Mouse (Mus musculus): ENCODE data around the gene Ppm1e. TPM values are rescaled to one million over a fixed set of nuclear protein-coding genes. Genes with fewer than 3 reads are reported as not detected.
A peak's percentile ranks its signal among the peaks of the same experiment; 100 is the strongest.

Gene Ppm1e
- 26.8 and 28.6 TPM in 2 replicates for polyA plus RNA-seq (2015; fragmentation: Nextera tagmentation; extraction: Ambion mirVana)

GRCm38 (mm10) chr11:87358331-87359261 is at the start of gene Ppm1e:
TSS of gene Ppm1e (minus strand) at chr11:87359023.
- under 1% methylated on average over 91 of the region's 104 CpGs for WGBS
- Histone ChIP-seq H3K9ac (peak within 1 kb of the TSS; percentile 90), H3K4me3 (peak within 1 kb of the TSS; percentile 93), H3K27me3 (no peaks in the 10 kb centered on the region), H3K4me1 (replicated peaks) (peaks cover 19% of the 10 kb centered on the region), H3K4me2 (peak within 1 kb of the TSS; percentile 59), H3K36me3 (no peaks in the 10 kb centered on the region), H3K27ac (replicated peaks) (peak within 1 kb of the TSS; percentile 91), H3K9me3 (no peaks in the 10 kb centered on the region)
- ATAC-seq (ENCODE audit: low FRiP score, low read depth): peak; percentile 97

GRCm38 (mm10) chr11:87404876-87405275 is 46.1 kb upstream of the Ppm1e start, which contains the start of the genes Rad51c and Tex14:
TSS of gene Rad51c (minus strand) at chr11:87404954.
TSS of gene Tex14 (plus strand) at chr11:87405065.
- Histone ChIP-seq H3K4me2 (peak within 1 kb of the TSS; percentile 69), H3K9ac (peak within 1 kb of the TSS; percentile 70), H3K4me1 (replicated peaks) (peaks cover 13% of the 10 kb centered on the region; the same call in 1 of the 2 replicates), H3K36me3 (no peaks in the 10 kb centered on the region), H3K9me3 (no peaks in the 10 kb centered on the region), H3K27ac (replicated peaks) (peak within 1 kb of the TSS; percentile 97), H3K4me3 (peak within 1 kb of the TSS; percentile 73), H3K27me3 (no peaks in the 10 kb centered on the region)
- 72% methylated on average over 27 of the region's 27 CpGs for WGBS
- ATAC-seq (ENCODE audit: low FRiP score, low read depth): peak; percentile 45; the same call in 1 of the 2 replicates

- Histone ChIP-seq H3K4me3 (peak overlapping the region; percentile 73), H3K9ac (peak overlapping the region; percentile 70), H3K9me3 (no peaks in the 10 kb centered on the region), H3K36me3 (no peaks in the 10 kb centered on the region), H3K4me1 (replicated peaks) (peaks cover 13% of the 10 kb centered on the region; the same call in 1 of the 2 replicates), H3K4me2 (peak overlapping the region; percentile 69), H3K27ac (replicated peaks) (peak overlapping the region; percentile 97), H3K27me3 (no peaks in the 10 kb centered on the region)
- WGBS: 2% methylated on average over 58 of the region's 58 CpGs
- peak; percentile 93 for ATAC-seq (ENCODE audit: low FRiP score, low read depth)
Measured at GRCm38 (mm10) chr11:87404111-87404853, 45.5 kb upstream of the Ppm1e start.

GRCm38 (mm10) chr11:87398402-87398801 is 39.6 kb upstream of the Ppm1e start:
- Histone ChIP-seq H3K4me2 (no peak overlapping the region), H3K4me3 (no peak overlapping the region), H3K9ac (no peak overlapping the region), H3K27ac (replicated peaks) (no peak overlapping the region), H3K4me1 (replicated peaks) (0 out of 2 replicates have a peak, but pooled peaks cover 2% of the 10 kb centered on the region), H3K9me3 (no peaks in the 10 kb centered on the region), H3K27me3 (no peaks in the 10 kb centered on the region), H3K36me3 (no peaks in the 10 kb centered on the region)
- ATAC-seq (ENCODE audit: low FRiP score, low read depth): no peak
- 92% methylated on average over 2 of the region's 2 CpGs for WGBS

- Histone ChIP-seq H3K4me1 (replicated peaks) (no peaks in the 10 kb centered on the region), H3K9ac (no peak overlapping the region), H3K9me3 (no peaks in the 10 kb centered on the region), H3K27ac (replicated peaks) (no peak overlapping the region), H3K27me3 (no peaks in the 10 kb centered on the region), H3K4me2 (no peak overlapping the region), H3K4me3 (no peak overlapping the region), H3K36me3 (no peaks in the 10 kb centered on the region)
- no peak for ATAC-seq (ENCODE audit: low FRiP score, low read depth)
- WGBS: 27% methylated on average over 1 of the region's 1 CpGs
Measured at GRCm38 (mm10) chr11:87393855-87394254, 35.0 kb upstream of the Ppm1e start.

- no peaks in the 10 kb centered on the region for H3K4me1 ChIP-seq (replicated peaks)
- WGBS: 98% methylated on average over 1 of the region's 1 CpGs
- ATAC-seq (ENCODE audit: low FRiP score, low read depth): no peak
- no peak overlapping the region for H3K9ac ChIP-seq
- H3K4me2 ChIP-seq: no peak overlapping the region
- H3K9me3 ChIP-seq: no peaks in the 10 kb centered on the region
- H3K27me3 ChIP-seq: no peaks in the 10 kb centered on the region
- H3K36me3 ChIP-seq: no peaks in the 10 kb centered on the region
- H3K4me3 ChIP-seq: no peak overlapping the region
- no peak overlapping the region for H3K27ac ChIP-seq (replicated peaks)
Measured at GRCm38 (mm10) chr11:87385676-87386075, 26.9 kb upstream of the Ppm1e start.

- Histone ChIP-seq H3K4me3 (no peak overlapping the region), H3K9ac (no peak overlapping the region), H3K9me3 (no peaks in the 10 kb centered on the region), H3K4me2 (no peak overlapping the region), H3K27ac (replicated peaks) (no peak overlapping the region), H3K27me3 (no peaks in the 10 kb centered on the region), H3K4me1 (replicated peaks) (no peaks in the 10 kb centered on the region), H3K36me3 (no peaks in the 10 kb centered on the region)
- no peak for ATAC-seq (ENCODE audit: low FRiP score, low read depth)
- 97% methylated on average over 4 of the region's 4 CpGs for WGBS
Measured at GRCm38 (mm10) chr11:87384551-87384950, 25.7 kb upstream of the Ppm1e start.

- Histone ChIP-seq H3K4me2 (no peak overlapping the region), H3K4me3 (no peak overlapping the region), H3K4me1 (replicated peaks) (no peaks in the 10 kb centered on the region), H3K9me3 (no peaks in the 10 kb centered on the region), H3K27me3 (no peaks in the 10 kb centered on the region), H3K9ac (no peak overlapping the region), H3K27ac (replicated peaks) (no peak overlapping the region), H3K36me3 (no peaks in the 10 kb centered on the region)
- WGBS: 52% methylated on average over 9 of the region's 9 CpGs
- ATAC-seq (ENCODE audit: low FRiP score, low read depth): no peak
Measured at GRCm38 (mm10) chr11:87367865-87368580, 9.2 kb upstream of the Ppm1e start.

- Histone ChIP-seq H3K27me3 (no peaks in the 10 kb centered on the region), H3K4me1 (replicated peaks) (no peaks in the 10 kb centered on the region), H3K9ac (no peak overlapping the region), H3K4me2 (no peak overlapping the region), H3K9me3 (no peaks in the 10 kb centered on the region), H3K36me3 (no peaks in the 10 kb centered on the region), H3K27ac (replicated peaks) (no peak overlapping the region), H3K4me3 (no peak overlapping the region)
- WGBS: 86% methylated on average over 7 of the region's 7 CpGs
- ATAC-seq (ENCODE audit: low FRiP score, low read depth): no peak
Measured at GRCm38 (mm10) chr11:87367061-87367460, 8.2 kb upstream of the Ppm1e start.

- H3K4me1 ChIP-seq (replicated peaks): no peaks in the 10 kb centered on the region
- H3K4me3 ChIP-seq: no peak overlapping the region
- no peaks in the 10 kb centered on the region for H3K27me3 ChIP-seq
- no peaks in the 10 kb centered on the region for H3K36me3 ChIP-seq
- no peak overlapping the region for H3K27ac ChIP-seq (replicated peaks)
- H3K4me2 ChIP-seq: no peak overlapping the region
- ATAC-seq (ENCODE audit: low FRiP score, low read depth): no peak
- no peaks in the 10 kb centered on the region for H3K9me3 ChIP-seq
- WGBS: 94% methylated on average over 5 of the region's 5 CpGs
- H3K9ac ChIP-seq: no peak overlapping the region
Measured at GRCm38 (mm10) chr11:87365120-87365519, 6.3 kb upstream of the Ppm1e start.

GRCm38 (mm10) chr11:87359262-87359612 is 414 bp upstream of the Ppm1e start:
- ATAC-seq (ENCODE audit: low FRiP score, low read depth): no peak
- H3K4me2 ChIP-seq: peak overlapping the region; percentile 59
- H3K27ac ChIP-seq (replicated peaks): peak overlapping the region; percentile 91
- H3K4me1 ChIP-seq (replicated peaks): peaks cover 19% of the 10 kb centered on the region
- H3K36me3 ChIP-seq: no peaks in the 10 kb centered on the region
- peak overlapping the region; percentile 93 for H3K4me3 ChIP-seq
- H3K9me3 ChIP-seq: no peaks in the 10 kb centered on the region
- peak overlapping the region; percentile 90 for H3K9ac ChIP-seq
- WGBS: 11% methylated on average over 10 of the region's 10 CpGs
- no peaks in the 10 kb centered on the region for H3K27me3 ChIP-seq
